Comparison of ENCODE assay signal across 8 mouse cellular contexts in the genomic region with DNA sequence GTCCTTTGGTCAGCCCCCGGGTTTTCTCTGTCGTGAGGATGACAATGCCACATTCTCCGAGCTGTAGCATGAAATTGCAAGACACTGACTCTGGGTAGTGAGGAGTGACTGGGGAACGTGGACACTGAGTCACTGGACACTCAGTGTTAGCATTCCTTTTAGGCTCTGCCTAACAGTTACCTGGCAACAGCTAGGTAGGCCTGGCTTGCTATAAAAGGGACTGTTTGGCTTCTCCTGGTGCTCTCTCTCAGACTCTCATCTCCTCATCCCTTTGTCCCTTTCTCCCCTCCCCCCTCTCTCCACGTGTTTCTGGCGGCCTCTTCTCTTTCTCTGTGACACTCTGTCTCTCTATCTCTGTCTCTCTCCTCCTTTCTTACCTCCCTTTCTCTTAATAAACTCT. TPM values are rescaled to one million over a fixed set of nuclear protein-coding genes. Genes with fewer than 3 reads are reported as not detected.
DNase-seq lines count a peak whose midpoint lies in the region; ATAC-seq lines count a peak whose summit lies in the region.
"Had no signal": no experiment of that assay in that cellular context is flagged by ENCODE, and none has a peak within 500 bp of the region (broad histone marks: within the 10 kb centered on the region; RNA-seq: fewer than 3 reads in every experiment).

No protein-coding gene starts in this region.

- H3K4me2 ChIP-seq in lung, embryonic 16.5 days (ENCODE audit: low read depth, low read length) = peak overlapping the region; percentile 76
- H3K4me2 ChIP-seq in forebrain, embryonic 14.5 days (ENCODE audit: low read length) = peak overlapping the region; percentile 73
- peak overlapping the region; percentile 78 for H3K4me2 ChIP-seq in limb, embryonic 13.5 days (replicated peaks)
- H3K4me2 ChIP-seq in stomach, embryonic 15.5 days = peak overlapping the region; percentile 77

- H3K27me3 ChIP-seq in lung, embryonic 16.5 days (ENCODE audit: control insufficient read depth, insufficient read depth, low read depth, low read length) = peaks cover 2% of the 10 kb centered on the region
- H3K27me3 ChIP-seq in forebrain, embryonic 14.5 days (replicated peaks; ENCODE audit: control insufficient read depth, insufficient read depth, low read length) = 0 out of 2 replicates have a peak, but pooled peaks cover 3% of the 10 kb centered on the region
- H3K27me3 ChIP-seq in limb, embryonic 13.5 days = peaks cover 37% of the 10 kb centered on the region
- H3K27me3 ChIP-seq in stomach, embryonic 15.5 days (replicated peaks) = no peaks in the 10 kb centered on the region

- peak overlapping the region; percentile 49 for H3K4me3 ChIP-seq in lung, embryonic 16.5 days (ENCODE audit: low read length)
- peak overlapping the region; percentile 33 for H3K4me3 ChIP-seq in forebrain, embryonic 14.5 days (ENCODE audit: low read depth, low read length)
- peak overlapping the region; percentile 48 for H3K4me3 ChIP-seq in limb, embryonic 13.5 days
- H3K4me3 ChIP-seq in stomach, embryonic 15.5 days (replicated peaks) = peak overlapping the region; percentile 41

- ATAC-seq in lung, embryonic 16.5 days (ENCODE audit: low read depth) = peak; percentile 31; the same call in 1 of the 2 replicates
- ATAC-seq in forebrain, embryonic 14.5 days = peak; percentile 27
- no peak for ATAC-seq in limb, embryonic 13.5 days (ENCODE audit: low FRiP score, low read depth)
- ATAC-seq in stomach, embryonic 15.5 days (ENCODE audit: insufficient read depth, low FRiP score, low read depth) = no peak
- ATAC-seq: inflammation-experienced regulatory T-cells, adult 6 months had no signal

- H3K9ac ChIP-seq in lung, embryonic 16.5 days (ENCODE audit: low read length) = peak overlapping the region; percentile 62
- peak overlapping the region; percentile 60 for H3K9ac ChIP-seq in forebrain, embryonic 14.5 days (ENCODE audit: low read length)
- peak overlapping the region; percentile 66 for H3K9ac ChIP-seq in limb, embryonic 13.5 days
- no peak overlapping the region for H3K9ac ChIP-seq in stomach, embryonic 15.5 days

- WGBS in lung, embryonic 16.5 days = 24% methylated on average over 6 of the region's 6 CpGs
- WGBS in forebrain, embryonic 14.5 days = 5% methylated on average over 6 of the region's 6 CpGs
- WGBS in limb, embryonic 13.5 days = 9% methylated on average over 6 of the region's 6 CpGs
- WGBS in stomach, embryonic 15.5 days = 23% methylated on average over 6 of the region's 6 CpGs

- H3K9me3 ChIP-seq in lung, embryonic 16.5 days (ENCODE audit: control insufficient read depth, low read length) = no peaks in the 10 kb centered on the region
- H3K9me3 ChIP-seq in forebrain, embryonic 14.5 days (replicated peaks; ENCODE audit: control insufficient read depth, low read length) = no peaks in the 10 kb centered on the region
- no peaks in the 10 kb centered on the region for H3K9me3 ChIP-seq in limb, embryonic 13.5 days
- no peaks in the 10 kb centered on the region for H3K9me3 ChIP-seq in stomach, embryonic 15.5 days

- H3K4me1 ChIP-seq in lung, embryonic 16.5 days (replicated peaks; ENCODE audit: control insufficient read depth, insufficient read depth, low read length) = peaks cover 17% of the 10 kb centered on the region
- peaks cover 10% of the 10 kb centered on the region for H3K4me1 ChIP-seq in forebrain, embryonic 14.5 days (ENCODE audit: control insufficient read depth, insufficient read depth, low read length)
- H3K4me1 ChIP-seq in limb, embryonic 13.5 days = peaks cover 35% of the 10 kb centered on the region
- H3K4me1 ChIP-seq in stomach, embryonic 15.5 days = peaks cover 23% of the 10 kb centered on the region

- H3K36me3 ChIP-seq in lung, embryonic 16.5 days (ENCODE audit: control insufficient read depth, insufficient read depth, low read length) = no peaks in the 10 kb centered on the region
- H3K36me3 ChIP-seq in forebrain, embryonic 14.5 days (ENCODE audit: control insufficient read depth, insufficient read depth, low read length) = no peaks in the 10 kb centered on the region
- no peaks in the 10 kb centered on the region for H3K36me3 ChIP-seq in limb, embryonic 13.5 days
- no peaks in the 10 kb centered on the region for H3K36me3 ChIP-seq in stomach, embryonic 15.5 days

- H3K27ac ChIP-seq in lung, embryonic 16.5 days (ENCODE audit: low read length) = no peak overlapping the region
- H3K27ac ChIP-seq in forebrain, embryonic 14.5 days (ENCODE audit: low read depth, low read length) = peak overlapping the region; percentile 60; the same call in 1 of the 2 replicates
- H3K27ac ChIP-seq in limb, embryonic 13.5 days = no peak overlapping the region
- peak overlapping the region; percentile 55; the same call in 1 of the 2 replicates for H3K27ac ChIP-seq in stomach, embryonic 15.5 days

- no peak for DNase-seq in lung, postnatal 14 days
- DNase-seq in forebrain, embryonic 14.5 days (ENCODE audit: low spot score) = peak; percentile 36
- DNase-seq in spleen, postnatal 14 days (ENCODE audit: low spot score in 2 of 2) = no peak
- no peak for DNase-seq in kidney, adult 9 months

RNA-seq across cellular contexts. Expression of a gene that starts 3.8 kb away (rescaled TPM):
- polyA plus RNA-seq in lung, embryonic 16.5 days (2015; fragmentation: Nextera tagmentation; extraction: Ambion mirVana) = 450 and 673 TPM in 2 replicates
- polyA plus RNA-seq in forebrain, embryonic 14.5 days (2014; fragmentation: Nextera tagmentation; extraction: Ambion mirVana) = not detected in 2 replicates
- polyA plus RNA-seq in limb, embryonic 13.5 days (2015; fragmentation: Nextera tagmentation; extraction: Ambion mirVana) = 0.80 TPM in 1 of 2 replicates, not detected in the other
- polyA plus RNA-seq in stomach, embryonic 15.5 days (2015; fragmentation: Nextera tagmentation; extraction: Ambion mirVana) = 25.2 and 30.7 TPM in 2 replicates
- polyA plus RNA-seq: inflammation-experienced regulatory T-cells, adult 6 months had no signal

RNA-seq across cellular contexts. Expression of a gene that starts 24.3 kb away (rescaled TPM):
- 127 and 139 TPM in 2 replicates for polyA plus RNA-seq in lung, embryonic 16.5 days (2015; fragmentation: Nextera tagmentation; extraction: Ambion mirVana)
- 65.0 and 73.0 TPM in 2 replicates for polyA plus RNA-seq in forebrain, embryonic 14.5 days (2014; fragmentation: Nextera tagmentation; extraction: Ambion mirVana)
- polyA plus RNA-seq in limb, embryonic 13.5 days (2015; fragmentation: Nextera tagmentation; extraction: Ambion mirVana) = 125 and 137 TPM in 2 replicates
- polyA plus RNA-seq in stomach, embryonic 15.5 days (2015; fragmentation: Nextera tagmentation; extraction: Ambion mirVana) = 122 and 134 TPM in 2 replicates

RNA-seq across cellular contexts. Expression of a gene that starts 40.6 kb away (rescaled TPM):
- polyA plus RNA-seq in lung, embryonic 16.5 days (2015; fragmentation: Nextera tagmentation; extraction: Ambion mirVana) = 35.1 and 37.4 TPM in 2 replicates
- 6.8 and 13.0 TPM in 2 replicates for polyA plus RNA-seq in forebrain, embryonic 14.5 days (2014; fragmentation: Nextera tagmentation; extraction: Ambion mirVana)
- polyA plus RNA-seq in limb, embryonic 13.5 days (2015; fragmentation: Nextera tagmentation; extraction: Ambion mirVana) = 36.8 and 38.1 TPM in 2 replicates
- polyA plus RNA-seq in stomach, embryonic 15.5 days (2015; fragmentation: Nextera tagmentation; extraction: Ambion mirVana) = 38.9 and 40.1 TPM in 2 replicates

RNA-seq across cellular contexts. Expression of a gene that starts 47.5 kb away (rescaled TPM):
- 1.3 and 1.6 TPM in 2 replicates for polyA plus RNA-seq in lung, embryonic 16.5 days (2015; fragmentation: Nextera tagmentation; extraction: Ambion mirVana)
- 6.5 and 7.3 TPM in 2 replicates for polyA plus RNA-seq in forebrain, embryonic 14.5 days (2014; fragmentation: Nextera tagmentation; extraction: Ambion mirVana)
- polyA plus RNA-seq in limb, embryonic 13.5 days (2015; fragmentation: Nextera tagmentation; extraction: Ambion mirVana) = 1.5 and 2.8 TPM in 2 replicates
- 3.4 and 3.5 TPM in 2 replicates for polyA plus RNA-seq in stomach, embryonic 15.5 days (2015; fragmentation: Nextera tagmentation; extraction: Ambion mirVana)
- polyA plus RNA-seq: inflammation-experienced regulatory T-cells, adult 6 months had no signal

RNA-seq across cellular contexts. Expression of a gene that starts 53.1 kb away (rescaled TPM):
- 52.3 and 53.1 TPM in 2 replicates for polyA plus RNA-seq in lung, embryonic 16.5 days (2015; fragmentation: Nextera tagmentation; extraction: Ambion mirVana)
- polyA plus RNA-seq in forebrain, embryonic 14.5 days (2014; fragmentation: Nextera tagmentation; extraction: Ambion mirVana) = 46.3 and 47.5 TPM in 2 replicates
- 64.4 and 66.6 TPM in 2 replicates for polyA plus RNA-seq in limb, embryonic 13.5 days (2015; fragmentation: Nextera tagmentation; extraction: Ambion mirVana)
- polyA plus RNA-seq in stomach, embryonic 15.5 days (2015; fragmentation: Nextera tagmentation; extraction: Ambion mirVana) = 48.7 and 54.8 TPM in 2 replicates

Comparison
In these comparisons a context has a peak if more than half of its experiments do, and no peak if none do; other contexts are left out.
1. ATAC-seq: peak in lung, embryonic 16.5 days (single experiment) and forebrain, embryonic 14.5 days (single experiment); none in limb, embryonic 13.5 days (single experiment) and stomach, embryonic 15.5 days (single experiment).
2. H3K27ac ChIP-seq: peak in forebrain, embryonic 14.5 days (single experiment) and stomach, embryonic 15.5 days (single experiment); none in lung, embryonic 16.5 days (single experiment) and limb, embryonic 13.5 days (single experiment).
3. RNA of a gene that starts 3.8 kb away (polyA plus RNA-seq): 450 to 673 TPM in lung, embryonic 16.5 days; 25.2 to 30.7 TPM in stomach, embryonic 15.5 days, 0.80 TPM in limb, embryonic 13.5 days and not detected in forebrain, embryonic 14.5 days; every median in the first group is over 10 times any median in the second.
4. Peak in every context shown above with its lines, with median percentiles within 50 percentile points of each other: H3K4me2 ChIP-seq and H3K4me3 ChIP-seq.